Mouse (Mus musculus) neural tube, embryonic 10.5 days (tissue): Measurements from ENCODE around the gene Tsc2.
"Not testable (repeated sequence)": the region's sequence is repeated elsewhere in the genome, so short reads cannot be mapped to it uniquely, and the experiment has no call there.

ENCODE experiments used
- DNase-seq: peaks from one replicate; pipeline ENCODE4 v3.0.0-alpha.2; 2017; ENCODE audit warnings: low spot score; ENCODE audit errors: extremely low spot score

Tsc2 gene

DNA sequence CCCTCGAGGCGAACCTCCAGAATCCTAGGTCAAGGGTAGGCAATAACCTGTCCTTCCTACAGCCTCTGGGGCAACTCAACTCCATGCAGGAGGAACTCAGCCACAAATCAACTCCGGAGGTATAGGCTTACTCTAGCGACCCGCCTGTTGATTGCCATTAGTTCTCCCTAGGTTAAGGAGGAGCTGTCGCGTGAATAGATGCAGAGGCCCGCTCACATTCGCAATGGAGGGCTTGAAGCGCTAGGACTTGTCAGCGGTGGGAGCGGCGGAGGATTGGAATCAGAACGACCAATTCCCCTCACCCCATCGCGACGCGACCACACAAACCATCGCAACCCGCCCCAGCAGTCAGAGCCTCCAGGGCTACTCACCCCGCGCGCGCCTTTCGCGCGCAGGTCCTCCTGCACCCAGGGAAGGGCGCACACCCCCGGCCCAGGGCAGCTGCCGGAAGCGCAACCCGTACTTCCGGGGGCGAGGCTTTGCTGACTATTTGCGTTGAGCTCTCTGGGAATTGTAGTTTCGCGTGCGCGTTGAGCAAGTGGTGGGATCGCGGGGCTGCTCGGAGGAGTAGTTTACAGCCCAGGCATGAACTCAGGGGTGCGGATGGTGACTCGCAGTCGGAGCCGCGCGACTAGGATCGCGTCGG is at the start of gene Tsc2, which contains the start of gene Nthl1:
Tsc2 (minus strand) TSS at position 464 of the 646 bp plus-strand sequence.
Nthl1 (plus strand) TSS at position 514 of the 646 bp plus-strand sequence.
- peak; percentile 87 for DNase-seq

DNA sequence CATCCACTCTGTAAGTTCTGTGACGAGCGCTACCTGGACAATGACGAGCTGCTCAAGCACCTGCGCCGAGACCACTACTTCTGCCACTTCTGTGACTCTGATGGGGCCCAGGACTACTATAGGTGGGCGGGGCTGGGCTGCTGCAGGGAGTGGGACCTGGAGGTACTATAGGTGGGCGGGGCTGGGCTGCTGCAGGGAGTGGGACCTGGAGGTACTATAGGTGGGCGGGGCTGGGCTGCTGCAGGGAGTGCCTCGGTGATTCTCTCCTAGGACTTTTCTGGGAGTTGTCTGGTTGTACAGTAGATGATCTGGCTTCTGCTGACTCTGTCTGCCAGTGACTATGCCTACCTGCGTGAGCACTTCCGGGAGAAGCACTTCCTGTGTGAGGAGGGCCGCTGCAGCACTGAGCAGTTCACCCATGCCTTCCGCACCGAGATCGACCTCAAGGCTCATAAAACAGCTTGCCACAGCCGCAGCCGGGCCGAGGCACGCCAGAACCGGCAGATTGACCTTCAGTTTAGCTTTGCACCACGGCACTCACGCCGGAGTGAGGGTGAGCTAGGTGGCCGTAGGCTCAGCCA is 45.2 kb upstream of the Tsc2 start:
- no peak for DNase-seq

DNA sequence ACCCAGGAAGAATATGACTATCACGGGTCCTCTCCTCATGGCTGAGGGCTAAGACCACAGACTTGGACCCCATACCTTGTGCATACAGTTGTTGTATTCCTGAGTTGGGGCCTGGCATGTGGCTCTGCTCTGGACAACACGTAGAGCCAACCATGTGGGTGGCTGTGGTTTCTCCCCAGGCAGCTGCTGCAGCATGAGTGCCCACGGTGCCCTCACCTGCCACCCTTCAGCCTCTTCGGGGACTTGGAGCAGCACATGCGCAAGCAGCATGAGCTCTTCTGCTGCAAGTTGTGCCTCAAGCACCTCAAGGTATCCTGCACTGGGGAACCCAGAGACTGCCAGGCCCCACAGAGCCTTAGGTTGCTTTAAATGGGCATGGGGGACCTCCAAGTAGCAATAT is 44.4 kb upstream of the Tsc2 start:
- no peak for DNase-seq

DNA sequence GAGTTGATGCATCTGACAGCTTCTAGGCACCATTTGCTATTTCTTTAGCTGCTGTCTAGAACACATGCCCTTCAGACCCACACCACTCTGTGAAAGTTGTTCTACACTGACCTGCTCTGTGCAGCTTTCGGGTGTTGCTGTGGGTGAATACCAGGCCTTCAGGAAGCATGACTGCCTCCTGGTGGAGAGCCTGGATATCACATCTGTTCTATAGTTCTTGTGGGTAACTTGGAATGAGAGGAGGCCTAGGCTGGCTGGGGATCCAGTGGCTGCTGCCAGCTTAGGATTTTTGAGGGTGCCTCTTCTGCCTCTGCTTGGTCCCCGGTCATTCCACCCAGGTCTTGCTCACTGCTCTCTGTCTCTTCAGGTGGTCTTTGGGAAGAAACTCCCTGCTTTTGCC is 43.8 kb upstream of the Tsc2 start:
- peak; percentile 65 for DNase-seq

DNA sequence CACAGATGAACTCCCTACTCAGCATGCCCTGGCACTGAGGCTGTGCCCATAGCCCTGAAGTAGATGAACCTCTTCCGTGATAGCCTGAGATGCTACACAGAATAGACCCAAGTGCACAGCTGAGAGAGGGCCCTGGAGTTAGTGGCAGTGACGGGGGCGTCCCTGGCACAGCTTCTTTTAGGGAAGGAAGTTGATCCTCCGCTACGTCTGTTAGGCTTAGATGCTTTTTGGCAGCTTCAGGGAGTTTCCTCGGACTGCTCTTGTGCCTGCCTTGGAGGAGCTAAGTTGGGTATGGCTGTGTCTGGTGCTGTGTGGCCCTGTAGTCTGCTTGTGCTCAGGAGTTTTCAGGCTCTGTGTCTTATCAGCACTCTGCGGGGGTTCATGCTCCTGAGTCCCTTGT is 41.8 kb upstream of the Tsc2 start:
- no peak for DNase-seq

DNA sequence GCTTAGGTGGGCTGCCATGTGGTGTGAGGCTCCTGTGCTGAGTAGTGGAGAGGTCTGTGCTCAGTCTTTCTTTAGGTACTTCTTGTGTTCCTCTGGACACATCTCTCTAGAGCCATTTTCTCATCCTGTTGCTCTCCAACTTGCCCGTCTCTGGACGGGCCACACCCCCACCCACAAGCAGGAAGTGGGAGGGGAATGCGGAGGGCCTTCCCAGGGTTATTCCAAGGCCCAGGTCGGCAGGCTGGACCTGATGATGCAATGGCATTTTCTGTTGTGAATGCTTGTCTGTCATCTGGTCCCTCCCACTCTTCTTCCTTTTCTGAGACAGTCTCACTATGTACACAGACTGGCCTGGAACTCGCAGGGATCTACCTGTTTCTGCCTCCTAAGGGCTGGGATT is 39.7 kb upstream of the Tsc2 start:
- DNase-seq, result no peak

DNA sequence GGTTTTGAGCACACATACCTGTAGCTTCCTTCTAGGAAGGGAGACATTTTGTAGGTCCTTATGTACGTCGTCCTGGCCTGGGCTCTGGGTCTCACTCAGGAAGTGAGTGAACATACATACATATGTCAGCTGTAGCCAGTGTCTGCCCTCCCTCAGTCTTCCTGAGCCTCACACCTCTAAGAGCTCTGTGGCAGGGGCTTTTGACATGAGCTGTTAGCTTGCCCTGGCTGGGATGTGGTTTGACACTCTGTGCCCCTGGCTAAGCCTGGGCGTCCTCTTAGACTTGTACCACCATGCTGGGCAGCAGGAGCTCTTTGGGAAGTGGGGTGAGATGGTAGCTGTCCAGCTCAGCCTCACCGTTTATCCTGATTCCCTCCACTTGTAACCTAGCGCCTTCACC is 38.9 kb upstream of the Tsc2 start:
- DNase-seq, result no peak

DNA sequence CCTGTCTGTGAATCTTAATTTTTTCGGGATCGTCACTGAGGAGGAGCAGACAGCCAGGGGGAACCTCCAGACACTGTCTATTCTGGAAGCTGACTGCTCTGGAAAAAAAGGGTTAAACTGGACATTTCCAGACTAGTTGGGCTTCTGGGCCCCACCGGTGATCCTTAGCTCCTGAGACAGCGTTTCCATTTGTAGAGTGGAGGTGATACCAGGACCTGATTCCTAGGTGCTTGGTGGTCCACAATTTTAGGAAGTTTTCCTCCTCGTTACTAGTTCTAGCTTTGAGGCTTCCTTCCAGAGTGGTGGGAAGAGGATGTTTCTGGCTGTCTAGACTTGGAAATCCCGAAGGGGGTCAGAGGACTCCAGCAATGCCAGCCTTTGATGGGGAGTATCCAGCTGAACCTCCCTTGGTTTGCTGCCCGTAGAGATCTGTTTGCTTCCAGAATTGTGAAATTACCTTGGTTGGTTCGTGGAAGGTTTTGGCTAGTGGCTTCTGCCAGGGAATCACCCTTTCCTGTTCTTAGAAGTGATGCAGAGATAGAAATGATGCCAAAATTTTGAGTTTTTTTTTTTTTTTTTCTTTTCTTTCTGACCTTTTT is 37.9 kb upstream of the Tsc2 start:
- no peak for DNase-seq

DNA sequence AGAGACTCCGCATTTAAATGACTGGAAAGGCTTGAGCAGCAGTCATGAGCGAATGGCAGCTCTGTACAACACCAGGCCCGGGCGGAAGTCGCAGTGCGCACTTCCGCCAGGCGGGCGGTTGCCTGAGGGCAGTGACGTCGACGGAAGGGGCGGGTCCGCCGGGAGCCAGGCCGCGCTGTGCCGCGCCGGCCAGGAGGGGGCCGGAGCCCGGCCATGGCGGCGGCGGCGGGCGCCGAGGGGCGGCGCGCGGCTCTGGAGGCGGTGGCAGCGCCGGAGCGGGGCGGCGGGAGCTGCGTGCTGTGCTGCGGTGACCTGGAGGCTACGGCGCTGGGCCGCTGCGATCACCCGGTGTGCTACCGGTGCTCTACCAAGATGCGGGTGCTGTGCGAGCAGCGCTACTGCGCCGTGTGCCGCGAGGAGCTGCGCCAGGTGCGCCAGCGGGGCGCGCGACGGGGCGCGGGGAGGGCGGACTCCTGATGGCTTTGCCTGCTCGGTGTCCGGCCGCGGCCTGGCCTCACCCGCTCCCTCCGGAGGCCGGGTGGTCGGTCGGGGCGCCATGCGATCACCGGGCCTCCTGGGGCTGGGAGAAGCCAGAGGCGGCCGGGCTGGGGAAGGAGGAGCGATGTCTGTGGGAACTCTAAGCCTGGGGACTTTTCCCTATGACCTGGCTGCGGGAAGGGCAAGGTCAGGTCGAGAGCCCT is 37.3 kb upstream of the Tsc2 start, which contains the start of gene Zfp598:
Zfp598 (plus strand) TSS at position 143 of the 701 bp plus-strand sequence.
- DNase-seq, result peak; percentile 94

DNA sequence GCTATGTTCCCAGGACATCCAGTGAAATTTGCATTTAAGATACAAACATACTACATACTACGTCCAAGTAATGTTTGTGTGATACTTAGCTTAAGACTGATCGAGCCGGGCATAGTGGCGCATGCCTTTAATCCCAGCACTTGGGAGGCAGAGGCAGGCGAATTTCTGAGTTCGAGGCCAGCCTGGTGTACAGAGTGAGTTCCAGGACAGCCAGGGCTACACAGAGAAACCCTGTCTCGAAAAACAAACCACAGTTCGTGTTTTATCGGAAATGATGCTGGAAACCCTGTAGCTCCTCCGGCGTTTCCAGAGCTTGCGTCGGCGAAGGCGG is 36.7 kb upstream of the Tsc2 start:
- not testable (repeated sequence) for DNase-seq

DNA sequence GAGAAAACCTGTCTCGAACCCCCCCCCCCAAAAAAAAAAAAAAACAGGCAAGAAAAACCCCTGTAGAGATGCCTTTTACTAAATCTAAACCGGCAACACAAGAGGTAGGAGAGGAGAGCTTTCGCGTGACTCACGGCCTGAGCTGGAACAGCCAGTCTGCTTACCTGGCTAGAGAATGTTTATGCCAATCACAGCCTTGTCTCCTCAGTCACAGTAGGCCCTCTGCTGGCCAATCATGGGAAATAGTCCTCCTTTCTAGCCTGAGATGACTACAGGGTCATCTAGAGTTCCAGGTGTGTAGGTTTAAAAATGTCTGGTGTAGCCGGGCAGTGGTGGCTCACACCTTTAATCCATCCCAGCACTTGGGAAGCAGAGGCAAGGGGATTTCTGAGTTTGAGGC is 35.0 kb upstream of the Tsc2 start:
- DNase-seq, result no peak

DNA sequence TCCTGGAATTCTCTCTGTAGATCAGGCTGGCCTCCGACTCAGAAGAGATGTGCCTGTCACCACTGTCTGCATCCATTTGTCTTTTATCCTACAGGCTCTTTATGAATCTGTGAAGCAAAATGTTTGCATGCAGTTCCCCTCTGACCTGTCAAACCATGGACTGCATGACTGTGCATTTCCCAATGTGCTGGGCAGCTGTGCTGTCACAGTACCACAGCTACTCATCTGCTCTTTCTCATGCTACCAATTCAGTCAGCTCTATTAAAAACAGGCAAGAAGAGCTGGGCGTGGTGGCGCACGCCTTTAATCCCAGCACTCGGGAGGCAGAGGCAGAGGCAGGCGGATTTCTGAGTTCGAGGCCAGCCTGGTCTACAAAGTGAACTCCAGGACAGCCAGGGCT is 34.6 kb upstream of the Tsc2 start:
- DNase-seq, result not testable (repeated sequence)

DNA sequence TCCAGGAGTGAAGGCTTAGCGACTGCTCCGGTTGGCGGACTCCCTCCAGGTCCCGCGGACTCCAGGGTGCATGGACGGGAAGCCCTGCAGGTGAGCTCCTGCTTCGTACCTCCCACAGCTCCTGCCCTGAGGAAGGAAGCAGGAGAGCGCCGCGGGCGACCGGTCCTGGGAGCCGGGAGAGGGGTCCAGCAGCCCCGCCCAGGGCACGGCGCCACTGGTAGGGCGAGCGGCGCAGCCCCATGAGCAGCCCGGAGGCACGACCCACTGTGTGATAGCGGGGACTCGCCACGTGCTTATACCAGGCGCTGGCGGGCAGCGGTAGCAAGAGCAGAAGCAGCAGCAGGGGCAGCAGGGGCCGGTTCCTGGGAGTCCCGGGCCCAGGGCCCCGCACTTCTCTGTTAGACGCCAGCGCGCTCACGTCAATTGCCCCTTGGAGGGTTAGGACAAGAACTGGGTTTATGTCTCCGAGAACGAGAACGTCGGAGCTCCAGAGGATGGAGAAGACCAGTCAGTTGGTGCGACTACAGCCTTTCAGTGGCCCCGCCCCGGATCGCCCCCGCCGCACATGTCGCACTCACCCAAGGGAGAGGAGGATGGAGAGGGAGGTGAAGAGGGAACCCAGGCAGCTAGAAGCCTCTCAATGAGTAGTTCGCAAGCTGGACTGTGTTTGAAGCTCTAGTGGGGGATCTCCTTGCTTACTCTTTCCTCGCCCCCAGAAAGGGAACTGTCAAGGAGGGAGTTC is 25.8 kb upstream of the Tsc2 start, which contains the start of gene Npw:
Npw (minus strand) TSS at position 441 of the 742 bp plus-strand sequence.
- DNase-seq, result peak; percentile 35

DNA sequence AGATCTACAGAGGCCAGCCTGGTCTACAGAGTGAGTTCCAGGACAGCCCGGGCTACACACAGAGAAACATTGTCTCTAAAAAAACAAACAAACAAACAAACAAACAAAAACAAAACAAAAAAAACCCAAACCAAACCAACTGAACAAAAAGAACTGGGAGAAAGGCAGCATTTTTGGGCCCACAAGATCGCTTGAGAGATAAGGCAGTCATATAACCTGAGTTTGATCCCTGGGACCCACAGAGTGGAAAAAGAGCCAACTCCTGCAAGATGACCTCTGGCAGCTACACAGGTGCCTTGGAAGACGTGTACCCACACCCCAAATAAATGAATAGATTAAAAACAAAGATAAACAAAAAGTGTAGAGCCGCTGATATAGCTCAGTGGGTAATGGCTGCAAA is 22.5 kb upstream of the Tsc2 start:
- no peak for DNase-seq

DNA sequence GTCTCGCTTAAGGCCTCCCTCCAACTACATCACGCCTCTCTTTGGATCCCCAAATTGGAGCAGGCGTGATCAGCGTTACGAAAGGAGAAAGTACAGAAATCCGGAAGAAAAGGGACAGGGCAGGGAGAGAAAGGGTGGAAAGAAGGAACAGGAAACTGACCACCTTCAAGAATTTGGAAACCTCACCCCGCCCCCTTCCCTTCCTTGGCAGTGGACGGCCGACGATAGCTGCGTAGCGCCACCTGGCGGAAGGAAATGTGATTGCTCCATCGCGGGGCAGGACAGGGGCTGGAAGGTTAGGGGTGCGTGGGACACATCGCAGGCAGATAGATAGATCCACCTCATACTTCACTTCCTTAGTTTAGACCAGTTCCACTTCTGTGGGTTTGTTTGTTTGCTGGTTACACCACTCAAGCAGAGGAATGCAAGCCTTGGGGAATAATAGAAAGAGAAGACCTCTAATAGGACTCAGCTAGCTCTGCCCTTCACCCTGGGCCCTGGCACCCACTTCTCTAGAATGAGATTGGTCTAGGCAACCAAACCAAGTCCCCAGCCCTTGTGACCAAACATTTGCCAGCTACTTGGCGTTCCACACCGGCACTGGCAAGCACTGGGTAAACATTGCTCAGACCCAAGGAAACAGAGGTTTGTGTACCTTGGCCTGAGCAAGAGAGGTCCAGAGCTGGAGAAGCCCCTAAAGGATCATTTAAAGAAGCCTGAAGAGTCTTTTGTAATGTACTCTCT is 21.7 kb upstream of the Tsc2 start:
- peak; percentile 89 for DNase-seq

DNA sequence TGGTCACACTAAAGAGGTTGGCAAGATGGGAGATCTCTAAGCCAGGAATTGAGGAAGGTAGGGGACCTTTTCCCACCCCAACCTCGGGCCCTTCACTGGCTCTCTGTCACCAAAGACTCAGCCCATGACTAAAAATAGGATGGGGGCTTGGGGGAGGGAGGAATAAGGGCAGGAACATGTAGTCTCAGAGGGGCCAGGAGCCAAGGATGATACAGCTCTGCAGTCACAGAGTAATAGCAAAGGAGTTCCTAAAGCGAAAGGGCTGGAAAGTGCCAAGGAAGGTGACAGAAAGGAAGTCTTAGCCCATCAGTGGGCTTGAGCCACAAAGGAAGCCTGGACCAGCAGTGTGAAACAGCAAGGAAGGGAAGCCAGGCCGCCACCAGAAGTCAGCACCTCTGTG is 19.4 kb upstream of the Tsc2 start:
- DNase-seq, result no peak

DNA sequence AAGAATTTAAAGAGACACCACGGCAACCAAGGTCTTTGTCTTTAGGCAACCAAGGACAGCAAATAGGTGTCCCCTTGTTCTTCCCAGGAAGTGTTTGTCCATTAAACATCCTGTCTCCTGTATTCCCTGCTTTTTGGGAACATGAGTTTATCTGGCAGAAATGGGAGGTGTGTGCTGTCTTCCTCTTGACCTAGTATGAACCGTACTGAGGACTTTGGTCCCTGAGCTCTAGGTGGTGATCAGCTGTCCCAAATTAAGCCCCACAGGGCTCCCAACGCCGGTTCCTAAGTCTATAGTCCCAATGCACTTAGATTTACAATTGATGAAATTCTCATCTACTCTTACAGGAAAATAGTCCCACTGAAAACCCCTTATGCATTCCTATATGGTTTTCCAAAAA is 18.3 kb upstream of the Tsc2 start:
- no peak for DNase-seq

DNA sequence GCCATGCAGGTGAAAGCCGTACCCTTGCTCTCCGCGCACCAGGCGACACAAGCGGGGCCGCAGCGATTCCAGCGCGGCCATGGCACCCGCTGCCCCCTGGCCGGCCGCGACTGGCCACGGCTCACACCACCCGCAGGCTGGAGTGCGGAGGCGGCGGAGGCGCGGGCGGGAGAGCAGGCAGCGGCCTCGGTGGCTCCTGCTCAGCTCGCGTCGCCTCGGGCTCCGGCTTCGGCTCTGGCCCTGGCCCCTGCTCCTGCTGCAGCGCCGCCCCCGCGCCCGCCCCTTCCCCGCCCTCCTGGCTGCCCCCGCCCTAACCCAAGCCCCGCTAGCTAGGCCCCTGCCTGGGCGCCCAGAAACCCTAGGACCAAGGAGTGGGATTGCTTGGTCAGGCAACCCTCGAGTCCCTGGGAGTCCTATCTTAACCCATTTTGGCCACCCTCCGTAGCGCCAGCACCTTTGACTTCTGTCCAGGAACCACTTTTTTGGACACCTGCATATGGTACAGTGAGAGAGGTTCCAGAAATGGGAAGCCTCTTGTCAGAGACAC is 17.7 kb upstream of the Tsc2 start, which contains the start of gene Slc9a3r2:
Slc9a3r2 (minus strand) TSS at position 258 of the 547 bp plus-strand sequence.
- DNase-seq, result peak; percentile 72

DNA sequence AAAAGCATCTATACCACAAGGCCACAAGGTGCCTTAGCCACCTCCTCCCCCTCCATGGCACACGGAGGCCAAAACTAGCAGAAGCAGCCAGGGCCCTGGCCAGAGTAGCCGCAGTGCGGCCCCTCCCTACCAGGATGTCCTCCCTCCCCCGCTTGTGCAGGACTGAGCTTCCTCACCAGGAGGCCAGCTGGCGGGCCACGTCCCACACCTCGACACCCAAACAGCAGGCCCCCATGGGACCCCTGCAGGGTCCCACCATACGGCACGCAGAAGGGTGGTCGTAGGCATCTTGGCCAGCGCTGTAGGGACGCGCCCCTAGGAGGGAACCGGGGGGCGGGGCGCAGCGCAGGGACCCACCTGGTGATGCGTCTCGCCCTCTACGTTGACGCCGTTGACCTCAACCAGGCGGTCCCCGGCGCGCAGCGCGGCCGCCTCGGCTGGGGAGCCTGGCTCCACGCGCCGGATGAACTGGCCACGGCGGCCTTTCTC is 17.2 kb upstream of the Tsc2 start:
- DNase-seq, result no peak

DNA sequence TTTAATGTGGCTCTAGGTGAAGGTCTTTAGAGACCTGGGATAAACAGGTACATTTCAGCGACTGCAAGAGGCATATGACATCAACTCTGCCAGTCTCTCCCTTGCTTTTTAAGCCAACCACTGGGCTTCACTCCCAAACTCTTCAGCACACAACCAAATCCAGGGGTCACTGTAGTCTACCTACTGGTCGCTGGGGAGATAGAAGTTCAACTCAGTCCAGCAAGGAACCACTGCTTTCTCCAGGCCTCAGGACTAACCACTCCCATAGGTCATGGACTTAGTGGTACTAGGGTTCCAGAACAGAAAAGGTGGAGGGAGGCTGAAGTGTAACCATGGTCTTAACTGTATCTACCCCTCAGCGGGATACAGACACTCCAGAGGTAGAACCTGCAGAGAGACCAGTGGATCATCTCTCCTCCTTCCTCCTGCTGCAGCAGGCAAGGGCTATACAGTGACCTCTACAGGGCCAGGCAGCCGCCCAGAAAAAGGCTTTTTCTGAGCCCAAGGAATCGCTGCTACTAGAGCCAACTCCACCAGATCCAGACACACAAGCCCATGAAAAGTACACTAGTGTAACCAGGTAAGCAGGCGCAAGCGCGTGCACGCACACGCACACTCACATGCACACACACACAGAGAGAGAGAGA is 16.4 kb upstream of the Tsc2 start:
- no peak for DNase-seq
